Mouse (Mus musculus): ENCODE data around the gene Brd3.

Gene Brd3

GRCm38 (mm10) chr2:27405094-27405884, 102.2 kb downstream of the Brd3 start:
- no peak for ATAC-seq (ENCODE audit: insufficient number of reproducible peaks, low FRiP score, low TSS enrichment)

GRCm38 (mm10) chr2:27404375-27405093, 102.9 kb downstream of the Brd3 start:
- no peak for ATAC-seq (ENCODE audit: insufficient number of reproducible peaks, low FRiP score, low TSS enrichment)

GRCm38 (mm10) chr2:27401544-27401943, 105.9 kb downstream of the Brd3 start:
- ATAC-seq (ENCODE audit: insufficient number of reproducible peaks, low FRiP score, low TSS enrichment): no peak

- ATAC-seq (ENCODE audit: insufficient number of reproducible peaks, low FRiP score, low TSS enrichment): no peak
Observed at GRCm38 (mm10) chr2:27400083-27400482, 107.4 kb downstream of the Brd3 start.

GRCm38 (mm10) chr2:27396656-27397440, 110.6 kb downstream of the Brd3 start:
- no peak for ATAC-seq (ENCODE audit: insufficient number of reproducible peaks, low FRiP score, low TSS enrichment)
